Mouse (Mus musculus): Measurements from ENCODE around the gene Tmem151b. TPM values are rescaled to one million over a fixed set of nuclear protein-coding genes. Genes with fewer than 3 reads are reported as not detected.

Gene Tmem151b
- polyA plus RNA-seq, 1 experiment from 2014 or later, result 1.8 TPM

DNA sequence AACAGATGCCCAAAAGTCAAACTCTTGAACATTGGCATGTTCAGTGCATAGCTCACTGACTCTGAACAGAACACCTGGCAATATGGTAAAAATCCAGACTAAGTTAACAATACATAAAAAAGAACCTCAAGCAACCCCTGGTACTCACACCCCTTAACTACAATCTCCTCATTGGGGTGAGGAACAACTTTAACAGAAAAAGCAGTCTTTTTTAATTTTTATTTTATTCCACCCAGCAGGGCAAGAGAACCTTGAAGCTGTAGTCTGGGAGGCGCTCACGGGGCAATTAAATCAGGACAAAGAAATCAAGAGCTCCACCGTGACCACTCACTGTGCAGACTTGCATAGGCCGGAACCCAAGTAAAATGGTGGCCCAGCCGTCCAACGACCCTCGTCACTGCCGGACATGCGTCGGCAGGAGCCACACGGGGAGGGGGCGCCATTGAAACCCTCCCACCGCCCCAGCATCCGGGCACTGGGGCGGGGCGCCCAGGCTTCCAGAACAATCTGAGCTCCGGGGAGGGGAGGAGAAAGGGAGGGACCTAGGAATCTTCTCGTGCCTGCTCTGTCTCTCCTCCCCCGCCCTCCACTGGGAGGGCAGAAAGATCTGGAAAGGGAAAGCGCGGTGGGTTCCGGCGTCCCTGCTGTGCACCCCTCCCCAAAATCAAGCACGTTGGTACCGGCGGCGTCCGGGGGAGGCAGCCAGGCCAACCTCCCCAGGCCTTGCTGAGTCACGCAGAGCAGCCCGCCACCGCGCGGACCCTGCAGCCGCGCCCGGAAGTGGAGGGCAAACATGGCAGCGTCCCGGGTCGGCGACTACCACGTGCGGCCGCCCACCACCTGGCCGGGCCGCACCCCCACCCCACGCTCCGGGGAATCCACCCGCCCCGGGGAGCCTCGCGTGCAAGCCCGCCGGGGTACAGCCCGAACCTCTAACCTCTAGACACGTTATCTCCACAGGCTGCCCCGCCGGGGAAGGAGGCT lies 22.9 kb upstream of the Tmem151b start:
- peak overlapping the region; percentile 100 for H3K4me3 ChIP-seq (ENCODE audit: low read depth, low read length)
- H3K4me2 ChIP-seq (replicated peaks; ENCODE audit: low read depth, low read length), result peak overlapping the region; percentile 80
- H3K4me1 ChIP-seq (ENCODE audit: control insufficient read depth, insufficient read depth, low read length), result peaks cover 32% of the 10 kb centered on the region; the same call in 1 of the 2 replicates
- peak overlapping the region; percentile 99 for H3K9ac ChIP-seq (replicated peaks; ENCODE audit: low read depth, low read length)
- no peaks in the 10 kb centered on the region for H3K9me3 ChIP-seq (ENCODE audit: control insufficient read depth, low read depth, low read length)
- H3K36me3 ChIP-seq (ENCODE audit: control insufficient read depth, insufficient read depth, low read length), result peaks cover 45% of the 10 kb centered on the region
- under 1% methylated on average over 55 of the region's 57 CpGs for WGBS
- H3K27me3 ChIP-seq (ENCODE audit: control insufficient read depth, insufficient read depth, low read length), result no peaks in the 10 kb centered on the region
- peak overlapping the region; percentile 98 for H3K27ac ChIP-seq (ENCODE audit: low read length)
- ATAC-seq (ENCODE audit: insufficient number of reproducible peaks, insufficient read depth, low FRiP score, low read depth), result peak; percentile 34; the same call in 1 of the 2 replicates

DNA sequence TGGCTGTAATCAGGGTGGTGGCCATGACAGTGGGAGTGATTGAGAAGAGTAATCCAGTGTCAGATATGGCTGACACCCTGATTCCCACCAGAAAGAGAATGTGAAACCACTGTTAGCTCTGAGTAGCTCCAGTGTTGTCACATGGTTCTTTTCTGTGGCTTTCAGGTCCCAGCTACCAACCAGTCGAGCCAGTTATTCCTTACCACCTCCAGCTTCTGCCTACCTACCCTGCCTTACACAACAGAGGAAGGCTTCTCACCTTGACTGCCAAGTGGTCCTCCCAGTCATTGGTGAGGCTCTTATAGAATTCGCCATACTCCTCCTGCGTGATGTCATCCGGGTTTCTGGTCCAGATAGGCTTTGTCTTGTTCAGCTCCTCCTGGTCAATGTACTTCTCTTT lies 20.5 kb upstream of the Tmem151b start:
- no peak overlapping the region for H3K27ac ChIP-seq (ENCODE audit: low read length)
- peaks cover 34% of the 10 kb centered on the region; the same call in 1 of the 2 replicates for H3K4me1 ChIP-seq (ENCODE audit: control insufficient read depth, insufficient read depth, low read length)
- peaks cover 60% of the 10 kb centered on the region for H3K36me3 ChIP-seq (ENCODE audit: control insufficient read depth, insufficient read depth, low read length)
- H3K27me3 ChIP-seq (ENCODE audit: control insufficient read depth, insufficient read depth, low read length), result no peaks in the 10 kb centered on the region
- 77% methylated on average over 4 of the region's 4 CpGs for WGBS
- H3K9me3 ChIP-seq (ENCODE audit: control insufficient read depth, low read depth, low read length), result no peaks in the 10 kb centered on the region
- no peak overlapping the region for H3K4me2 ChIP-seq (replicated peaks; ENCODE audit: low read depth, low read length)
- no peak for ATAC-seq (ENCODE audit: insufficient number of reproducible peaks, insufficient read depth, low FRiP score, low read depth)
- no peak overlapping the region for H3K9ac ChIP-seq (replicated peaks; ENCODE audit: low read depth, low read length)
- no peak overlapping the region for H3K4me3 ChIP-seq (ENCODE audit: low read depth, low read length)

DNA sequence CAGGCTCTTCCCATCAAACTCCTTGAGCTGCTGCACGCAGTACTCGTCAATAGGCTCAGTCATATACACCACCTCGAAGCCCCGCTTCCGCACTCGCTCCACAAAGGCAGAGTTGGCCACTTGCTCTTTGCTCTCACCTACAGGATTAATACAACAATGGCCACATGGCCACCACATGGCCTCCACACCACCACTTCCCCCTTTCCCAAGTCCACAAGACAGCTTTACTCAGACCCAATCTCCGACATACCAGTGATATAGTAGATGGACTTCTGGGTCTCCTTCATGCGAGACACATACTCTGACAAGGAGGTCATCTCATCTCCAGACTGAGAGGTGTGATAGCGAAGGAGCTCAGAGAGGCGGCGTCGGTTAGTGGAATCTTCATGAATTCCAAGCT lies 19.5 kb upstream of the Tmem151b start:
- Histone ChIP-seq H3K9me3 (ENCODE audit: control insufficient read depth, low read depth, low read length) (no peaks in the 10 kb centered on the region), H3K27me3 (ENCODE audit: control insufficient read depth, insufficient read depth, low read length) (no peaks in the 10 kb centered on the region), H3K36me3 (ENCODE audit: control insufficient read depth, insufficient read depth, low read length) (peaks cover 60% of the 10 kb centered on the region), H3K9ac (replicated peaks; ENCODE audit: low read depth, low read length) (no peak overlapping the region; the same call in 1 of the 2 replicates), H3K4me2 (replicated peaks; ENCODE audit: low read depth, low read length) (no peak overlapping the region), H3K4me3 (ENCODE audit: low read depth, low read length) (no peak overlapping the region), H3K27ac (ENCODE audit: low read length) (no peak overlapping the region), H3K4me1 (ENCODE audit: control insufficient read depth, insufficient read depth, low read length) (peaks cover 34% of the 10 kb centered on the region; the same call in 1 of the 2 replicates)
- no peak for ATAC-seq (ENCODE audit: insufficient number of reproducible peaks, insufficient read depth, low FRiP score, low read depth)
- 81% methylated on average over 12 of the region's 12 CpGs for WGBS

DNA sequence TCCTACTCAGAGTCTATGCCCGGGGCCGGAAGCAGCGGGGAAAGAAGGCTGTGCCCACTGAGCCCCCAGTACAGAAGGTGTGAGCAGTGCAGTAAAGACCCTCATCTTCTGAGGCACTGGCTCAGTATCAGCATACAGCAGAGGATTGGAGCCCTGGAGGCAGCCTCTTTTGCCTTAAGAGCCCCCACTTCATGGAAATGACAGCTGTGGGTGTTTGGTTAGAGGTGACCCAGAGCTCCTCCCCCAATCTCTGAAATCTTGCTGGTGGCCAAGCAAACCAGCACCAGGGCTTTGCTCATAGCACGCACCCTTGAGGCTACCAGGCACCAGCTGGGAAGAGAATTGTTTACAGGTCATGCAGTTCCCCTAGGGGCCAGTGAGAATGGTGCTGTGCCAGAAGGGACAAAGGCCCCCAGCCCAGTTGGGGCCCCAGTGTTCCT lies 17.7 kb upstream of the Tmem151b start:
- Histone ChIP-seq H3K27ac (ENCODE audit: low read length) (no peak overlapping the region), H3K36me3 (ENCODE audit: control insufficient read depth, insufficient read depth, low read length) (peaks cover 60% of the 10 kb centered on the region)

DNA sequence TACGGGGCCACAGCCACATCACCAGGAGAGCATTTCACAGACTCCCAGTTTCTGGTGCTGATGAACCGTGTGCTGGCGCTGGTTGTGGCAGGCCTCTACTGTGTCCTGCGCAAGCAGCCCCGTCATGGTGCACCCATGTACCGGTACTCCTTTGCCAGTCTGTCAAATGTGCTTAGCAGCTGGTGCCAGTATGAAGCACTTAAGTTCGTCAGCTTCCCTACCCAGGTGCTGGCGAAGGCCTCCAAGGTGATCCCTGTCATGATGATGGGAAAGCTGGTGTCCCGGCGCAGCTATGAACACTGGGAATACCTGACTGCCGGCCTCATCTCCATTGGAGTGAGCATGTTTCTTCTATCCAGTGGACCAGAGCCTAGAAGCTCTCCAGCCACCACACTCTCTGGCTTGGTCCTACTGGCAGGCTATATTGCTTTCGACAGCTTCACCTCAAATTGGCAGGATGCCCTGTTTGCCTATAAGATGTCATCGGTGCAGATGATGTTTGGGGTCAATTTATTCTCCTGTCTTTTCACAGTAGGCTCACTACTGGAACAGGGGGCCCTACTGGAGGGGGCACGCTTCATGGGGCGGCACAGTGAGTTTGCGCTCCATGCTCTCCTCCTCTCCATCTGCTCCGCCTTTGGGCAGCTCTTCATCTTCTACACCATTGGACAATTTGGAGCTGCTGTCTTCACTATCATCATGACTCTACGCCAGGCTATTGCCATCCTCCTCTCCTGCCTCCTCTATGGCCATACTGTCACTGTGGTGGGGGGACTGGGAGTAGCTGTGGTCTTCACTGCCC lies 17.1 kb upstream of the Tmem151b start:
- Histone ChIP-seq H3K9me3 (ENCODE audit: control insufficient read depth, low read depth, low read length) (no peaks in the 10 kb centered on the region), H3K36me3 (ENCODE audit: control insufficient read depth, insufficient read depth, low read length) (peaks cover 56% of the 10 kb centered on the region), H3K27me3 (ENCODE audit: control insufficient read depth, insufficient read depth, low read length) (no peaks in the 10 kb centered on the region), H3K4me3 (ENCODE audit: low read depth, low read length) (no peak overlapping the region), H3K4me2 (replicated peaks; ENCODE audit: low read depth, low read length) (no peak overlapping the region), H3K27ac (ENCODE audit: low read length) (no peak overlapping the region), H3K9ac (replicated peaks; ENCODE audit: low read depth, low read length) (no peak overlapping the region), H3K4me1 (ENCODE audit: control insufficient read depth, insufficient read depth, low read length) (peaks cover 29% of the 10 kb centered on the region; the same call in 1 of the 2 replicates)
- WGBS, result 62% methylated on average over 18 of the region's 18 CpGs
- ATAC-seq (ENCODE audit: insufficient number of reproducible peaks, insufficient read depth, low FRiP score, low read depth), result no peak

More for the DNA sequence above, 17.7 kb upstream of the Tmem151b start:
- no peak overlapping the region for H3K4me2 ChIP-seq (replicated peaks; ENCODE audit: low read depth, low read length)
- 25% methylated on average over 4 of the region's 4 CpGs for WGBS
- peaks cover 34% of the 10 kb centered on the region; the same call in 1 of the 2 replicates for H3K4me1 ChIP-seq (ENCODE audit: control insufficient read depth, insufficient read depth, low read length)
- H3K4me3 ChIP-seq (ENCODE audit: low read depth, low read length), result no peak overlapping the region
- no peaks in the 10 kb centered on the region for H3K27me3 ChIP-seq (ENCODE audit: control insufficient read depth, insufficient read depth, low read length)
- ATAC-seq (ENCODE audit: insufficient number of reproducible peaks, insufficient read depth, low FRiP score, low read depth), result no peak
- H3K9ac ChIP-seq (replicated peaks; ENCODE audit: low read depth, low read length), result no peak overlapping the region
- H3K9me3 ChIP-seq (ENCODE audit: control insufficient read depth, low read depth, low read length), result no peaks in the 10 kb centered on the region

DNA sequence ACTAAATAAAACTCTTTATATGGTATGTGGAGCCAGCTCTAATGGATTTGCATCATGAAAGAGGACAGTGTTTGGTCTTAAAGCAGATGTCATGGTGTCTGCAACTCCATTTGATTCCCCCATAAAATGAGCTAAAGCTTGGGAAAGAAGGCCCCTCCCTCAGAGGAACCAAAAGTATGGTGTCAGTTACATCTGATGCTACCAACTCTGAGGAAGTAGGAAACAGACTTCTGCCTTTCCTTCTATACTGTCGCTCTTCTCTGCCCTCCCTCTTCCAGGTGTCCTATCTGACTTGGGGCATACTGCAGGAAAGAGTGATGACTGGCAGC lies 16.5 kb upstream of the Tmem151b start:
- ATAC-seq (ENCODE audit: insufficient number of reproducible peaks, insufficient read depth, low FRiP score, low read depth), result no peak
- Histone ChIP-seq H3K4me2 (replicated peaks; ENCODE audit: low read depth, low read length) (no peak overlapping the region), H3K27ac (ENCODE audit: low read length) (no peak overlapping the region), H3K9ac (replicated peaks; ENCODE audit: low read depth, low read length) (no peak overlapping the region), H3K4me3 (ENCODE audit: low read depth, low read length) (no peak overlapping the region), H3K9me3 (ENCODE audit: control insufficient read depth, low read depth, low read length) (no peaks in the 10 kb centered on the region), H3K27me3 (ENCODE audit: control insufficient read depth, insufficient read depth, low read length) (no peaks in the 10 kb centered on the region), H3K4me1 (ENCODE audit: control insufficient read depth, insufficient read depth, low read length) (peaks cover 23% of the 10 kb centered on the region; the same call in 1 of the 2 replicates), H3K36me3 (ENCODE audit: control insufficient read depth, insufficient read depth, low read length) (peaks cover 51% of the 10 kb centered on the region)
- 47% methylated on average over 1 of the region's 1 CpGs for WGBS

DNA sequence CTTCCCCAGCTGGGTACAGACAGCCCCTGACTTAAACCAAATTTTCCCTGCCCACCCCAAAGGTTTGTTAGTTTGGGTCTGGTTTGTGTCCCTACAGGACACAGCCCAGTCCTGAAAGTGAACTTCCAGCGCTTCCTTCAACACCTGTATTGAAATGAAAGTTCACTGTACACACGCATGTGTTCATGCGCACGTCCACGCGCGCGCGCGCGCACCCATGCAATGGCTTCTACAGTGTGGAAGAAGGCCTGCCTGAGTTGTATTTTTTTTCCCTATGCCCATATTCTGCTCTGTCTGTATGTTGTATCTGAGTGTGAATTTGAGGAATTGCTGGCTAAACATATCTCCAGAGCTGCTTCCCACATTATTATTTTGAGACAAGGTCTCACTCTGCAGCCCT lies 15.6 kb upstream of the Tmem151b start:
- 89% methylated on average over 11 of the region's 11 CpGs for WGBS

DNA sequence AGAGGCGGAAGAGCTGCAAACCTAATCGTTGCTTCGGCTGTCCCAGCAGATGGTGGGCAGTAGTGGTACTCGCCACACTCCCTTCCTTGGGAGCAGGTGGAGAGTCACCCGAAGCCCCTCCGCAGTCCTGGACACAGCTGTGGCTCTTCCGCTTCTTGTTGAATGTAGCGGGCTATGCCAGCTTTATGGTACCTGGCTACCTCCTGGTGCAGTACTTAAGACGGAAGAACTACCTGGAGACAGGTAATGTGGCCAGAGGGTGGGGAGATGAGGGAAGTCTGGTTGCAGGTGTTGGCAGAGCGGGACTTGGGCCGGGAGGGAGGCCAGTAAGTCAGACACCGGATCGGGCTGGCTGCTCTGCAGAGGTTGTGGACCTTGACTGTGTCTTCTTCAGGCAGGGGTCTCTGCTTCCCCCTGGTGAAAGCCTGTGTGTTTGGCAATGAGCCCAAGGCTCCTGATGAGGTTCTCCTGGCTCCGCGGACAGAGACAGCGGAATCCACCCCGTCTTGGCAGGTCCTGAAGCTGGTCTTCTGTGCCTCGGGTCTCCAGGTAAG lies 15.1 kb upstream of the Tmem151b start:
- peaks cover 12% of the 10 kb centered on the region; the same call in 1 of the 2 replicates for H3K4me1 ChIP-seq (ENCODE audit: control insufficient read depth, insufficient read depth, low read length)
- peak; percentile 7; the same call in 1 of the 2 replicates for ATAC-seq (ENCODE audit: insufficient number of reproducible peaks, insufficient read depth, low FRiP score, low read depth)
- 8% methylated on average over 18 of the region's 18 CpGs for WGBS

More for the DNA sequence above, 15.6 kb upstream of the Tmem151b start:
- Histone ChIP-seq H3K4me3 (ENCODE audit: low read depth, low read length) (peak overlapping the region; percentile 85), H3K27ac (ENCODE audit: low read length) (no peak overlapping the region), H3K27me3 (ENCODE audit: control insufficient read depth, insufficient read depth, low read length) (no peaks in the 10 kb centered on the region), H3K4me2 (replicated peaks; ENCODE audit: low read depth, low read length) (peak overlapping the region; percentile 99), H3K9ac (replicated peaks; ENCODE audit: low read depth, low read length) (peak overlapping the region; percentile 86; the same call in 1 of the 2 replicates), H3K9me3 (ENCODE audit: control insufficient read depth, low read depth, low read length) (no peaks in the 10 kb centered on the region), H3K36me3 (ENCODE audit: control insufficient read depth, insufficient read depth, low read length) (peaks cover 42% of the 10 kb centered on the region), H3K4me1 (ENCODE audit: control insufficient read depth, insufficient read depth, low read length) (peaks cover 15% of the 10 kb centered on the region; the same call in 1 of the 2 replicates)
- ATAC-seq (ENCODE audit: insufficient number of reproducible peaks, insufficient read depth, low FRiP score, low read depth), result no peak

More for the DNA sequence above, 15.1 kb upstream of the Tmem151b start:
- Histone ChIP-seq H3K9ac (replicated peaks; ENCODE audit: low read depth, low read length) (peak overlapping the region; percentile 86), H3K36me3 (ENCODE audit: control insufficient read depth, insufficient read depth, low read length) (peaks cover 37% of the 10 kb centered on the region), H3K4me2 (replicated peaks; ENCODE audit: low read depth, low read length) (peak overlapping the region; percentile 99), H3K27me3 (ENCODE audit: control insufficient read depth, insufficient read depth, low read length) (no peaks in the 10 kb centered on the region), H3K27ac (ENCODE audit: low read length) (peak overlapping the region; percentile 79; the same call in 1 of the 2 replicates), H3K9me3 (ENCODE audit: control insufficient read depth, low read depth, low read length) (no peaks in the 10 kb centered on the region), H3K4me3 (ENCODE audit: low read depth, low read length) (peak overlapping the region; percentile 85)
